ENCODE assay signal across 16 mouse cellular contexts in the genomic region with DNA sequence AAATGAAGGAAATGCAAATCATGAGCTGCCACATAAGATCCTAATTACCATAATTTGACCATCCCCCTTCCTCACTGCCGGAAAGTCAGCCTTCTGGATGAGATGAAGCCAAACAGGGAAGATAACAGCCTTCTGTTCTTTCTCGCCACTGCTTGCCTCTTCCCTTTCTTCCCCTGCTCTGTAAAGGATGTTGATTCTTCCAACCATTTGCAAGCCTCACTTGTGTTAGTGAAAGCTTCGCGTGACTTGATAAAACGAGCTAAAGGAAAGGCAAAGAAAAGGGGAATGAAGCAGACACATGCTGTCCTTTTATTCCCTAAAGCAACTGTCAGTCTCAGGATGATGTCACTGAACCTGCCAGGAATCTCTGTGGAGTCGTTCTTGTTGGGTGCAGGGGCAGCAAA.
DNase-seq lines count a peak whose midpoint lies in the region; ATAC-seq lines count a peak whose summit lies in the region.
"Had no signal": no experiment of that assay in that cellular context is flagged by ENCODE, and none has a peak within 500 bp of the region (broad histone marks: within the 10 kb centered on the region; RNA-seq: fewer than 3 reads in every experiment).

No protein-coding gene starts in this region.

- 13% methylated on average over 6 of the region's 6 CpGs for WGBS in hindbrain, embryonic 11.5 days
- 7% methylated on average over 6 of the region's 6 CpGs for WGBS in midbrain, embryonic 15.5 days

- H3K9me3 ChIP-seq in hindbrain, embryonic 11.5 days (ENCODE audit: control insufficient read depth, low read length): no peaks in the 10 kb centered on the region
- no peaks in the 10 kb centered on the region for H3K9me3 ChIP-seq in midbrain, embryonic 15.5 days
- H3K9me3 ChIP-seq: embryonic facial prominence, embryonic 13.5 days; heart, embryonic 10.5 days; limb, embryonic 15.5 days had no signal

- intact Hi-C loops in heart, postnatal 36 days (cut with DNase I): no loop called here

- H3K4me1 ChIP-seq in hindbrain, embryonic 11.5 days (replicated peaks; ENCODE audit: control insufficient read depth, insufficient read depth, low read length): no peaks in the 10 kb centered on the region
- peaks cover 21% of the 10 kb centered on the region for H3K4me1 ChIP-seq in midbrain, embryonic 15.5 days
- H3K4me1 ChIP-seq: heart, embryonic 10.5 days; limb, embryonic 15.5 days had no signal

- no peak overlapping the region for H3K9ac ChIP-seq in hindbrain, embryonic 11.5 days (ENCODE audit: low read depth, low read length)
- no peak overlapping the region for H3K9ac ChIP-seq in midbrain, embryonic 15.5 days
- H3K9ac ChIP-seq: embryonic facial prominence, embryonic 13.5 days; limb, embryonic 15.5 days had no signal

- H3K27ac ChIP-seq in hindbrain, embryonic 11.5 days (ENCODE audit: low read depth, low read length): no peak overlapping the region
- peak overlapping the region; percentile 36; the same call in 1 of the 2 replicates for H3K27ac ChIP-seq in midbrain, embryonic 15.5 days
- H3K27ac ChIP-seq: embryonic facial prominence, embryonic 13.5 days; heart, embryonic 10.5 days; limb, embryonic 15.5 days had no signal

- ATAC-seq in hindbrain, embryonic 11.5 days (ENCODE audit: low FRiP score): peak; percentile 75
- peak; percentile 81 for ATAC-seq in midbrain, embryonic 15.5 days (replicated peaks)
- ATAC-seq in megakaryocyte, adult 5-6 weeks (ENCODE audit: poor library complexity, severe bottlenecking): no peak
- ATAC-seq: inflammation-experienced regulatory T-cells, adult 6 months; lung, postnatal 0 days had no signal

- no peak overlapping the region for H3K4me2 ChIP-seq in hindbrain, embryonic 11.5 days (replicated peaks; ENCODE audit: low read depth, low read length)
- peak overlapping the region; percentile 29 for H3K4me2 ChIP-seq in midbrain, embryonic 15.5 days
- H3K4me2 ChIP-seq: embryonic facial prominence, embryonic 13.5 days; limb, embryonic 15.5 days had no signal

- no peaks in the 10 kb centered on the region for H3K36me3 ChIP-seq in hindbrain, embryonic 11.5 days (ENCODE audit: control insufficient read depth, insufficient read depth, low read length)
- no peaks in the 10 kb centered on the region for H3K36me3 ChIP-seq in midbrain, embryonic 15.5 days (replicated peaks)
- H3K36me3 ChIP-seq: embryonic facial prominence, embryonic 13.5 days; heart, embryonic 10.5 days; limb, embryonic 15.5 days had no signal

- no peaks in the 10 kb centered on the region for H3K27me3 ChIP-seq in hindbrain, embryonic 11.5 days (ENCODE audit: control insufficient read depth, insufficient read depth, low read length)
- no peaks in the 10 kb centered on the region for H3K27me3 ChIP-seq in midbrain, embryonic 15.5 days (replicated peaks)
- H3K27me3 ChIP-seq: embryonic facial prominence, embryonic 13.5 days; limb, embryonic 15.5 days had no signal

- DNase-seq in heart, adult 11 months: peak; percentile 31
- no peak for DNase-seq in heart, postnatal 36 days
- DNase-seq in brain, embryonic 18.5 days (ENCODE audit: low read depth, low spot score): peak; percentile 36
- DNase-seq in hindbrain, embryonic 11.5 days (ENCODE audit: low spot score): peak; percentile 21
- DNase-seq in urinary bladder, postnatal 14 days (ENCODE audit: low spot score): no peak
- DNase-seq in spleen, postnatal 10 days (ENCODE audit: low spot score in 2 of 2): no peak
- DNase-seq: kidney, postnatal 10 days; right cerebral cortex, postnatal 4 days had no signal

- no peak overlapping the region for H3K4me3 ChIP-seq in hindbrain, embryonic 11.5 days (ENCODE audit: low read depth, low read length)
- H3K4me3 ChIP-seq in midbrain, embryonic 15.5 days: no peak overlapping the region
- H3K4me3 ChIP-seq: embryonic facial prominence, embryonic 13.5 days; heart, embryonic 10.5 days; limb, embryonic 15.5 days; myocyte had no signal

Comparison
In these comparisons a context has a peak if more than half of its experiments do, and no peak if none do; other contexts are left out.
1. DNase-seq: peak in heart, adult 11 months (single experiment), brain, embryonic 18.5 days (single experiment) and hindbrain, embryonic 11.5 days (single experiment); none in heart, postnatal 36 days (0 of 2), urinary bladder, postnatal 14 days (single experiment) and spleen, postnatal 10 days (0 of 2).